ENCODE assay signal across 8 mouse cellular contexts in genomic region chr1:171271196-171271595, GRCm38 (mm10). TPM values are rescaled to one million over a fixed set of nuclear protein-coding genes. Genes with fewer than 3 reads are reported as not detected.
DNase-seq lines count a peak whose midpoint lies in the region; ATAC-seq and TF ChIP-seq lines count a peak whose summit lies in the region.

No protein-coding gene starts in this region.

- TF ChIP-seq CTCF in bone marrow macrophage, adult 2 months (IDR thresholded peaks at IDR 0.05; ENCODE audit: low read depth, low read length): no peak
- no peak for TF ChIP-seq CTCF in hindbrain, postnatal 0 days (IDR thresholded peaks at IDR 0.05; ENCODE audit: low read depth)

- H3K36me3 ChIP-seq in heart, embryonic 13.5 days: peaks cover 46% of the 10 kb centered on the region
- H3K36me3 ChIP-seq in hindbrain, postnatal 0 days (ENCODE audit: insufficient read depth, low read length): peaks cover 35% of the 10 kb centered on the region
- peaks cover 37% of the 10 kb centered on the region for H3K36me3 ChIP-seq in midbrain, embryonic 12.5 days

- WGBS in heart, embryonic 13.5 days: 31% methylated on average over 9 of the region's 9 CpGs
- WGBS in hindbrain, postnatal 0 days: 59% methylated on average over 9 of the region's 9 CpGs
- WGBS in midbrain, embryonic 12.5 days: 65% methylated on average over 9 of the region's 9 CpGs

- TF ChIP-seq POLR2A in bone marrow macrophage, adult 2 months (IDR thresholded peaks at IDR 0.05; ENCODE audit: borderline replicate concordance, low read depth, low read length): no peak

- DNase-seq in heart, adult 11 months: no peak
- no peak for DNase-seq in hindbrain, postnatal 0 days (ENCODE audit: low spot score)
- no peak for DNase-seq in urinary bladder, postnatal 4 days (ENCODE audit: low spot score in 2 of 2)
- DNase-seq in cerebellum, adult 11-12 months: no peak
- no peak for DNase-seq in cerebellum, adult 18-20 months

- peak overlapping the region; percentile 72; the same call in 1 of the 2 replicates for H3K27ac ChIP-seq in heart, embryonic 13.5 days (replicated peaks)
- no peak overlapping the region for H3K27ac ChIP-seq in bone marrow macrophage, adult 2 months (ENCODE audit: insufficient read depth, low read depth, low read length)
- H3K27ac ChIP-seq in hindbrain, postnatal 0 days: no peak overlapping the region
- H3K27ac ChIP-seq in midbrain, embryonic 12.5 days (replicated peaks): no peak overlapping the region

- H3K4me3 ChIP-seq in heart, embryonic 13.5 days: peak overlapping the region; percentile 89
- peak overlapping the region; percentile 71 for H3K4me3 ChIP-seq in bone marrow macrophage, adult 2 months (ENCODE audit: insufficient read depth, low read length)
- H3K4me3 ChIP-seq in hindbrain, postnatal 0 days (ENCODE audit: low read length): peak overlapping the region; percentile 90
- peak overlapping the region; percentile 80 for H3K4me3 ChIP-seq in midbrain, embryonic 12.5 days

- peak overlapping the region; percentile 92 for H3K4me2 ChIP-seq in heart, embryonic 13.5 days
- H3K4me2 ChIP-seq in hindbrain, postnatal 0 days (ENCODE audit: low read depth, low read length): peak overlapping the region; percentile 100
- H3K4me2 ChIP-seq in midbrain, embryonic 12.5 days (replicated peaks): peak overlapping the region; percentile 97

- H3K9ac ChIP-seq in heart, embryonic 13.5 days: peak overlapping the region; percentile 92
- H3K9ac ChIP-seq in hindbrain, postnatal 0 days (replicated peaks; ENCODE audit: low read length): peak overlapping the region; percentile 92; the same call in 1 of the 2 replicates
- H3K9ac ChIP-seq in midbrain, embryonic 12.5 days (replicated peaks): peak overlapping the region; percentile 84

- peaks cover 21% of the 10 kb centered on the region for H3K4me1 ChIP-seq in heart, embryonic 13.5 days
- peaks cover 31% of the 10 kb centered on the region for H3K4me1 ChIP-seq in bone marrow macrophage, adult 2 months (ENCODE audit: control insufficient read depth, insufficient read depth, low read length)
- H3K4me1 ChIP-seq in hindbrain, postnatal 0 days (ENCODE audit: insufficient read depth, low read length): 0 out of 2 replicates have a peak, but pooled peaks cover 5% of the 10 kb centered on the region
- peaks cover 11% of the 10 kb centered on the region for H3K4me1 ChIP-seq in midbrain, embryonic 12.5 days

- ATAC-seq in heart, embryonic 13.5 days (ENCODE audit: extremely low read depth, insufficient number of reproducible peaks, low FRiP score, low TSS enrichment): no peak
- no peak for ATAC-seq in hindbrain, postnatal 0 days
- ATAC-seq in midbrain, embryonic 12.5 days (ENCODE audit: low FRiP score, low read depth): no peak

- no peaks in the 10 kb centered on the region for H3K9me3 ChIP-seq in heart, embryonic 13.5 days
- no peaks in the 10 kb centered on the region for H3K9me3 ChIP-seq in hindbrain, postnatal 0 days (ENCODE audit: low read length)
- no peaks in the 10 kb centered on the region for H3K9me3 ChIP-seq in midbrain, embryonic 12.5 days

- no peaks in the 10 kb centered on the region for H3K27me3 ChIP-seq in heart, embryonic 13.5 days (replicated peaks)
- no peaks in the 10 kb centered on the region for H3K27me3 ChIP-seq in hindbrain, postnatal 0 days (ENCODE audit: insufficient read depth, low read length)
- no peaks in the 10 kb centered on the region for H3K27me3 ChIP-seq in midbrain, embryonic 12.5 days

RNA-seq across cellular contexts. Expression of gene B4galt3, which starts 1.1 kb away (rescaled TPM):
- 54.6 and 55.1 TPM in 2 replicates for polyA plus RNA-seq in heart, embryonic 13.5 days (2015; fragmentation: Nextera tagmentation; extraction: Ambion mirVana)
- polyA plus RNA-seq in bone marrow macrophage, adult 2 months (2012; ENCODE audit: insufficient read depth, insufficient read length, missing spikeins): 40.4 and 46.1 TPM in 2 replicates
- 80.5 and 101 TPM in 2 replicates for total RNA-seq in hindbrain, postnatal 0 days (2014; rRNA removed)
- polyA plus RNA-seq in hindbrain, postnatal 0 days (2015; fragmentation: Nextera tagmentation; extraction: Ambion mirVana): 88.8 and 91.9 TPM in 2 replicates
- 72.1 and 80.6 TPM in 2 replicates for polyA plus RNA-seq in midbrain, embryonic 12.5 days (2016; fragmentation: Nextera tagmentation; extraction: Ambion mirVana)

RNA-seq across cellular contexts. Expression of gene Ppox, which starts 9.8 kb away (rescaled TPM):
- 36.1 and 42.1 TPM in 2 replicates for polyA plus RNA-seq in heart, embryonic 13.5 days (2015; fragmentation: Nextera tagmentation; extraction: Ambion mirVana)
- polyA plus RNA-seq in bone marrow macrophage, adult 2 months (2012; ENCODE audit: insufficient read depth, insufficient read length, missing spikeins): 28.1 and 38.1 TPM in 2 replicates
- total RNA-seq in hindbrain, postnatal 0 days (2014; rRNA removed): 35.0 and 44.3 TPM in 2 replicates
- 32.4 and 34.3 TPM in 2 replicates for polyA plus RNA-seq in hindbrain, postnatal 0 days (2015; fragmentation: Nextera tagmentation; extraction: Ambion mirVana)
- 61.4 and 61.5 TPM in 2 replicates for polyA plus RNA-seq in midbrain, embryonic 12.5 days (2016; fragmentation: Nextera tagmentation; extraction: Ambion mirVana)

RNA-seq across cellular contexts. Expression of gene Usp21, which starts 16.6 kb away (rescaled TPM):
- polyA plus RNA-seq in heart, embryonic 13.5 days (2015; fragmentation: Nextera tagmentation; extraction: Ambion mirVana): 48.4 and 52.2 TPM in 2 replicates
- polyA plus RNA-seq in bone marrow macrophage, adult 2 months (2012; ENCODE audit: insufficient read depth, insufficient read length, missing spikeins): 45.1 and 53.8 TPM in 2 replicates
- total RNA-seq in hindbrain, postnatal 0 days (2014; rRNA removed): 48.6 and 58.7 TPM in 2 replicates
- polyA plus RNA-seq in hindbrain, postnatal 0 days (2015; fragmentation: Nextera tagmentation; extraction: Ambion mirVana): 71.7 and 73.3 TPM in 2 replicates
- 113 and 119 TPM in 2 replicates for polyA plus RNA-seq in midbrain, embryonic 12.5 days (2016; fragmentation: Nextera tagmentation; extraction: Ambion mirVana)

RNA-seq across cellular contexts. Expression of gene Ndufs2, which starts 20.0 kb away (rescaled TPM):
- 424 and 495 TPM in 2 replicates for polyA plus RNA-seq in heart, embryonic 13.5 days (2015; fragmentation: Nextera tagmentation; extraction: Ambion mirVana)
- 122 and 131 TPM in 2 replicates for polyA plus RNA-seq in bone marrow macrophage, adult 2 months (2012; ENCODE audit: insufficient read depth, insufficient read length, missing spikeins)
- total RNA-seq in hindbrain, postnatal 0 days (2014; rRNA removed): 234 and 269 TPM in 2 replicates
- 279 and 286 TPM in 2 replicates for polyA plus RNA-seq in hindbrain, postnatal 0 days (2015; fragmentation: Nextera tagmentation; extraction: Ambion mirVana)
- polyA plus RNA-seq in midbrain, embryonic 12.5 days (2016; fragmentation: Nextera tagmentation; extraction: Ambion mirVana): 224 and 226 TPM in 2 replicates

RNA-seq across cellular contexts. Expression of gene Adamts4, which starts 21.0 kb away (rescaled TPM):
- polyA plus RNA-seq in heart, embryonic 13.5 days (2015; fragmentation: Nextera tagmentation; extraction: Ambion mirVana): 3.5 and 3.6 TPM in 2 replicates
- polyA plus RNA-seq in bone marrow macrophage, adult 2 months (2012; ENCODE audit: insufficient read depth, insufficient read length, missing spikeins): 0.21 TPM in 1 of 2 replicates, not detected in the other
- total RNA-seq in hindbrain, postnatal 0 days (2014; rRNA removed): 7.4 and 8.9 TPM in 2 replicates
- 4.4 and 5.1 TPM in 2 replicates for polyA plus RNA-seq in hindbrain, postnatal 0 days (2015; fragmentation: Nextera tagmentation; extraction: Ambion mirVana)
- polyA plus RNA-seq in midbrain, embryonic 12.5 days (2016; fragmentation: Nextera tagmentation; extraction: Ambion mirVana): 8.2 and 9.2 TPM in 2 replicates
